Mouse (Mus musculus) olfactory bulb, adult 2 months (tissue): ENCODE results near the gene Xdh. TPM values are rescaled to one million over a fixed set of nuclear protein-coding genes. Genes with fewer than 3 reads are reported as not detected.
"Not testable (repeated sequence)": the region's sequence is repeated elsewhere in the genome, so short reads cannot be mapped to it uniquely, and the experiment has no call there.

Experiments used
- H3K27ac ChIP-seq: fragments of 200-500 bp; 2 replicates; pipeline ENCODE4 v1.5.1; 2012; ENCODE audit warnings: low read depth, low read length; ENCODE audit not compliant: insufficient read depth
- H3K4me1 ChIP-seq: fragments of 200-500 bp; 2 replicates; pipeline ENCODE4 v1.6.1; 2012; ENCODE audit warnings: low read length; ENCODE audit not compliant: control insufficient read depth, insufficient read depth
- H3K4me3 ChIP-seq: fragments of 200-500 bp; 2 replicates; pipeline ENCODE4 v1.5.1; 2012; ENCODE audit warnings: mild to moderate bottlenecking, low read depth, low read length, moderate library complexity; ENCODE audit not compliant: insufficient read depth
- CTCF ChIP-seq: fragments of 200-500 bp; IDR thresholded peaks from 2 replicates; pipeline ENCODE4 v1.5.1; 2012; ENCODE audit warnings: low read depth, mild to moderate bottlenecking, low read length, moderate library complexity; ENCODE audit not compliant: insufficient read depth
- POLR2A ChIP-seq: fragments of 200-500 bp; IDR thresholded peaks from 2 replicates; pipeline ENCODE4 v1.6.1; 2012; ENCODE audit warnings: mild to moderate bottlenecking, low read depth, low read length, moderate library complexity; ENCODE audit not compliant: insufficient read depth
- WGBS: fragments of 180-500 bp; shearing (Covaris S2); methylation state at CpG from one replicate; pipeline ENCODE4 v1.1.7; 2018; 5-methylcytosine and 5-hydroxymethylcytosine counted together
- polyA plus RNA-seq: library from polyadenylated mRNA; stranded (reverse); fragments of >200 nt; gene quantifications from 2 replicates; pipeline ENCODE4 v1.2.4, GENCODE M21; 2012; ENCODE audit warnings: low replicate concordance; ENCODE audit not compliant: missing spikeins, insufficient read depth, insufficient read length

Gene Xdh
- polyA plus RNA-seq, 1 experiment: not detected

DNA sequence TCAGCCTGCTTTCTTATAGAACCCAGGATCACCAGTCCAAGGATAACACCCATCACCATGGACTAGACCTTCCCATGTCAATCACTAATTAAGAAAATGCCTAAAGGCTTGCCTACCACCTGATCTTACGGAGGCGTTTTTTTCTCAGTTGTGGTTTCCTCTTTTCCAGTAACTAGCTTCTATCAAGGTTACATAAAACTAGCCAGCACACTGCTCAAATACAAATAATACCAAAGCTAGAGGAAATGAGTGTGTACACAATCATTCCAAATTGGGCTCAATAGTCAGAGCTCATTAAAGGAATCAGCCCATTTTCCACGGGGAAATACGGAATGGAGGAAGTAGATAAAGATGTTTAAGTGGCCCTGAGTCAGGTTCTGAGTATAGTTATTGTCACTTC, 74.7 kb downstream of the Xdh start:
- Histone ChIP-seq H3K4me1 (no peaks in the 10 kb centered on the region), H3K4me3 (no peak overlapping the region), H3K27ac (no peak overlapping the region)
- 78% methylated on average over 4 of the region's 4 CpGs for WGBS
- TF ChIP-seq CTCF (no peak), POLR2A (no peak)

DNA sequence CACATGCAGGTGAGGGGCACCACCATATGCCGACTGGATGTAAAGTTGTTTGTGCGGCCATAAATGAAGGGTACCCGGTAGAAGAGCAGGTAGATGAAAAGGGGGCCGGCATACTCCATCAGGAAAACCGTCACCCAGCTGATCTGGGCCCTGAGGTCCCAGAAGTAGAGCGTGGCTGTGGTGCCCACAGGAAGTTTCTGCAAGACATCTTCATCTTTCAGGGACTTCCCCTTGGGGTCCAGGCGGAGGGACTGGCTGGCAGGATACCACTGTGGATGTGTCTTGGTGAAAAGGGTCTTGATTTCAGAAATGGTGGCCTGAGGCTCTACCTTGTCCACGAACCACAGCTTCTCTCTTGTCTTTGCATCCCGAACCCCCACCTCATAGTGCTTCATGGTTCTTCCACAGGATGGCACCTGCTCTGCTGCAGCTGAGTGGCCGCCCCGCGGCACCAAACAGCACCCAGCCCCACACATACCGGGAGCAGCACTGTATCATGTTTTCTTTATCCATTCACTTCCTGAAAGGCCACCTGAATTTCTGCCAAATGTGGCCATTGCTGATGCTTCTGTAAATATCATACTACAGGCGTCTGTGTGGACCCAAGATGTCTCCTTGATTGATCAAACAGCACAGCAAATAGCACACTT, 78.9 kb downstream of the Xdh start:
- TF ChIP-seq CTCF (no peak), POLR2A (no peak)
- H3K27ac ChIP-seq: no peak overlapping the region
- H3K4me1 ChIP-seq: no peaks in the 10 kb centered on the region
- 93% methylated on average over 14 of the region's 14 CpGs for WGBS
- H3K4me3 ChIP-seq: no peak overlapping the region

GRCm38 (mm10) chr17:73869008-73869685, 80.8 kb downstream of the Xdh start:
- no peak for TF ChIP-seq POLR2A
- TF ChIP-seq CTCF: no peak
- Histone ChIP-seq H3K4me3 (no peak overlapping the region), H3K27ac (no peak overlapping the region), H3K4me1 (no peaks in the 10 kb centered on the region)
- 92% methylated on average over 9 of the region's 9 CpGs for WGBS

GRCm38 (mm10) chr17:73853717-73854116, 96.3 kb downstream of the Xdh start:
- WGBS: 50% methylated on average over 4 of the region's 4 CpGs

DNA sequence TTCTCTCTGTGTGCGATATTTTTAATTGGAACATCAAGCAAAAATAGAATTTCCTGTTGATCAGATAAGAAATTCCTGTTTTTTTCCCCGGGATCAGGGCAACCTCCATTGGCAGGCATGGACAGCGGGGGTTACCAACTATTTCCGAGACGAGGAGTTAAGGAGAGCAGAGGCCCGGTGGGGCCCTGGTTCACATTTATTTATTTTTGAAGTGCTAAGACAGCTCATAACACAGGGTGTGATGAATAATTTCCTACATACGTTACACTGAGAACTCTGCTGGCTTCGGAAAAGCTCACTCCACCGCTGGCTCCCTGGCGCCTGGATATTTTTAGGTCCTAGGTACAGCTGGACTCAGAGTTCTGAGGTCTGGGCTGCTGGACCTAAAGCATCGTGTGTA, 97.0 kb downstream of the Xdh start:
- Histone ChIP-seq H3K4me3 (no peak overlapping the region), H3K27ac (no peak overlapping the region), H3K4me1 (no peaks in the 10 kb centered on the region)
- TF ChIP-seq POLR2A (no peak), CTCF (no peak)
- 85% methylated on average over 11 of the region's 11 CpGs for WGBS

More at GRCm38 (mm10) chr17:73853717-73854116, 96.3 kb downstream of the Xdh start:
- Histone ChIP-seq H3K27ac (no peak overlapping the region), H3K4me1 (no peaks in the 10 kb centered on the region), H3K4me3 (no peak overlapping the region)
- no peak for TF ChIP-seq CTCF
- TF ChIP-seq POLR2A: no peak

DNA sequence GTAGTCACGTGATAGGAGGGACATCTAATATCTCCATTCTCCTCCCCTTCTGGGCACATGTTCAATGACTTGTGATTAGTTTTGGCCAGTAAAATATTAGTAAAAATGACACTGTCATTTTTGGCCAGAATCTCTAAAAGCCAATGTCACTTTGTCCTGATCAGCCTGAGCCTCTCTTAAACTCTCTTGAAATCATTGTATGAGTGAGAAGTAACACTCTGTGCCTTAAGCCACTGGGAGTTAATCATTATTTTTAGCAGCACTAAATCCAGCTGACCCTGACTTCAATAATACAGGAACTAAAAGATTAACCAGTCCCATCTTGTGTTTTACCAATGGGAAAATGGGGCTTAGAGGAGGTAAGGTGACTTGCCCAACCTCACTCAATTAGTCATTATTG, 102.6 kb downstream of the Xdh start:
- TF ChIP-seq CTCF (no peak), POLR2A (no peak)
- no peak overlapping the region for H3K27ac ChIP-seq
- 89% methylated on average over 1 of the region's 1 CpGs for WGBS
- no peak overlapping the region for H3K4me3 ChIP-seq
- no peaks in the 10 kb centered on the region for H3K4me1 ChIP-seq

GRCm38 (mm10) chr17:73845632-73846031, 104.4 kb downstream of the Xdh start:
- TF ChIP-seq POLR2A: no peak
- TF ChIP-seq CTCF: no peak
- no peaks in the 10 kb centered on the region for H3K4me1 ChIP-seq
- 84% methylated on average over 3 of the region's 3 CpGs for WGBS
- H3K4me3 ChIP-seq: no peak overlapping the region
- H3K27ac ChIP-seq: no peak overlapping the region

GRCm38 (mm10) chr17:73842963-73843362, 107.0 kb downstream of the Xdh start:
- no peak for TF ChIP-seq POLR2A
- TF ChIP-seq CTCF: no peak
- no peak overlapping the region for H3K27ac ChIP-seq
- no peaks in the 10 kb centered on the region for H3K4me1 ChIP-seq
- H3K4me3 ChIP-seq: no peak overlapping the region
- WGBS: 97% methylated on average over 1 of the region's 1 CpGs

GRCm38 (mm10) chr17:73839876-73840275, 110.1 kb downstream of the Xdh start:
- not testable (repeated sequence) for H3K27ac ChIP-seq, H3K4me3 ChIP-seq, H3K4me1 ChIP-seq
- WGBS: 36% methylated on average over 1 of the region's 1 CpGs
